Mouse (Mus musculus) hindbrain, embryonic 11.5 days (tissue): ENCODE measurements around the gene Trio. TPM values are rescaled to one million over a fixed set of nuclear protein-coding genes. Genes with fewer than 3 reads are reported as not detected.

Experiments
- ATAC-seq: fragments of 200-750 bp; cut with Nextera tagmentation; 2 replicates; pipeline ENCODE4 v1.8.0; 2017; ENCODE audit warnings: mild to moderate bottlenecking, moderate TSS enrichment, moderate library complexity; ENCODE audit not compliant: low FRiP score
- DNase-seq: peaks from one replicate; pipeline ENCODE4 v3.0.0-alpha.2; 2015; ENCODE audit warnings: low spot score
- H3K27ac ChIP-seq: fragments of 300-500 bp; sonication (generic); 2 replicates; pipeline ENCODE4 v1.5.1; 2014; ENCODE audit warnings: mild to moderate bottlenecking, low read depth, low read length
- H3K27me3 ChIP-seq: fragments of 300-500 bp; sonication (generic); 2 replicates; pipeline ENCODE4 v1.6.1; 2014; ENCODE audit warnings: mild to moderate bottlenecking, low read length, moderate library complexity, mixed read lengths; ENCODE audit not compliant: control insufficient read depth, insufficient read depth
- H3K36me3 ChIP-seq: fragments of 300-500 bp; sonication (generic); 2 replicates; pipeline ENCODE4 v1.6.1; 2014; ENCODE audit warnings: mild to moderate bottlenecking, low read length, moderate library complexity, mixed read lengths; ENCODE audit not compliant: control insufficient read depth, insufficient read depth
- H3K4me1 ChIP-seq: fragments of 300-500 bp; sonication (generic); replicated peaks from 2 replicates; pipeline ENCODE4 v1.6.1; 2014; ENCODE audit warnings: low read length, mixed read lengths; ENCODE audit not compliant: control insufficient read depth, insufficient read depth
- H3K4me2 ChIP-seq: fragments of 300-500 bp; sonication (generic); replicated peaks from 2 replicates; pipeline ENCODE4 v1.6.1; 2014; ENCODE audit warnings: mild to moderate bottlenecking, low read depth, low read length
- H3K4me3 ChIP-seq: fragments of 300-500 bp; sonication (generic); 2 replicates; pipeline ENCODE4 v1.5.1; 2014; ENCODE audit warnings: low read depth, low read length
- H3K9ac ChIP-seq: fragments of 300-500 bp; sonication (generic); 2 replicates; pipeline ENCODE4 v1.6.1; 2014; ENCODE audit warnings: low read depth, low read length
- H3K9me3 ChIP-seq: fragments of 300-500 bp; sonication (generic); 2 replicates; pipeline ENCODE4 v1.6.1; 2016; ENCODE audit warnings: low read length; ENCODE audit not compliant: control insufficient read depth
- WGBS: fragments of 180-500 bp; shearing (Covaris S2); extraction: QIAGEN DNeasy Blood & Tissue Kit; methylation state at CpG from one replicate; pipeline ENCODE4 v1.1.7; 2014; 5-methylcytosine and 5-hydroxymethylcytosine counted together
- polyA plus RNA-seq: library from polyadenylated mRNA; unstranded; fragments of >200 nt; fragmentation: Nextera tagmentation; extraction: Ambion mirVana; gene quantifications from 2 replicates; pipeline ENCODE4 v1.2.1, GENCODE M21; 2014

The Trio gene
- polyA plus RNA-seq, 1 experiment from 2014 or later = 49.8 TPM

DNA sequence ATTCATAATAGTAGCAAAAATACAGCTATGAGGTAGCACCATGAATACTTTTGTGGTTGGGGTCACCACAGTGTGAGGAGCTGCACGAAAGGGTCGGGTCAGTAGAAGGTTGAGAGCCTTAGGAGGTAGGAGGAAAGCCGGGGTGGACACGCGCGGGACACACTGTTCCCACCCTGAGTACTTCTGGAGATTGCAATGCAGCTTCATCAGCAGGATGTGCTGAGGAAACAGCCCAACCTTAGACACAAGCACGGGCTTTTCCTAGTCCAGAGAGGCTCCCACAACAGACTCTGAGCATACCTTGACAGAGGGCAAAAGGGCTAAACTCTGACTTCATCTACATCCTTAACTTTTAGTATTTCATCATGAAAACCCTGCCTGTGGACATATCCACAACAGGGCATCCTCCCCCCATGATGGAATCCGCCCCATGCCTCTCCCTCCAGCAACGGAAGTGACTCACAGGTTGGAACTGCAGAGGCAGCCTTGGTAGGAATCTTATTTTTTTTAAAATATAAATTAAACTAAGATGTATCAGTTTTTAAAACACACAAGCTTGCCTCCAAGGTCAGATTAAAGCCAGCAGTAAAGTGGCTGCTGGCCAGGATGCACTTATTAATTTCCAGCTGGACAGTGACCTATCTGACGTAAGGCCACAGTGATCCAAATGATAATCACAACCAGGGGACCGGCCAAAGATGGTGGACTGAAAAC lies 203.8 kb downstream of the Trio start:
- DNase-seq (no peak), ATAC-seq (no peak)
- H3K27me3 ChIP-seq = no peaks in the 10 kb centered on the region
- H3K4me2 ChIP-seq = no peak overlapping the region
- no peak overlapping the region for H3K4me3 ChIP-seq
- peaks cover 6% of the 10 kb centered on the region for H3K36me3 ChIP-seq
- no peaks in the 10 kb centered on the region for H3K4me1 ChIP-seq
- 97% methylated on average over 11 of the region's 11 CpGs for WGBS
- H3K9me3 ChIP-seq = no peaks in the 10 kb centered on the region
- no peak overlapping the region for H3K27ac ChIP-seq
- no peak overlapping the region for H3K9ac ChIP-seq

- no peak overlapping the region for H3K4me2 ChIP-seq
- peaks cover 15% of the 10 kb centered on the region for H3K36me3 ChIP-seq
- H3K4me1 ChIP-seq = no peaks in the 10 kb centered on the region
- H3K9ac ChIP-seq = no peak overlapping the region
- no peaks in the 10 kb centered on the region for H3K9me3 ChIP-seq
- no peak overlapping the region for H3K27ac ChIP-seq
- DNase-seq (no peak), ATAC-seq (no peak)
- no peak overlapping the region for H3K4me3 ChIP-seq
- H3K27me3 ChIP-seq = no peaks in the 10 kb centered on the region
- WGBS = 84% methylated on average over 10 of the region's 10 CpGs
Observed at GRCm38 (mm10) chr15:27817096-27817495, 208.6 kb downstream of the Trio start.

DNA sequence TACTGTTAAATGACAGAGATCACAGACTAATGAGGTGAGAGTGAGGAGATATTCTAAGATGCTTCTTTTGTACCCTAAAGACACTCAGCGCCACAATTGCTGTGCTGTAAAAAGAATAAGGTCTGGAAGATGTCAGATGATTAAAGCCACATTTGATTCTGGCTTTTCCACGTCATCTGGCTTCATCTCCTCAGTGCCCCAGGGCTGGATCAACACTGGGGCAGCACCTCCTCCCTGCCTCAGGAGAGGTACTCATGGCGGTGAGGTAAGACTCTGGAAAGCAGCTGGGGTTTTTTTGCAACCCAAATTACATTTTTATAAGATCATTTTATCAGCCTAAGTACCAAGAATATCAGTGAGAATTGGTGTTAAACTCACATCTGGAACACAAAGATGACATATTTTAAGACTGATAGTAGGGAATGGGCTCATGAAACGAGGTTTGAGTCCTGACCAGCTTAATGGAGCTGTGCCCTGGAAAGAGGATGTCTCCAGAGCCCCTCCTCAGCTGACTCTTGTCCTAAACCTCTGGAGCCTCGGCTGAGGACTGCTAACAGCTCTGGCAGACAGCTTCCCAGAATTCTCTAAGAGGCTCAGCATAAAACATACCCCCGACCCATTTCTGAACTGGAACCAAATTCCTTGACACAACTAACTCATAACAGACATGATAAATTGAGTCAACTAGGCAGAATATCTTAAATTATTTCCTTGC lies 210.8 kb downstream of the Trio start:
- 75% methylated on average over 6 of the region's 6 CpGs for WGBS
- no peak for DNase-seq
- peaks cover 15% of the 10 kb centered on the region for H3K36me3 ChIP-seq

DNA sequence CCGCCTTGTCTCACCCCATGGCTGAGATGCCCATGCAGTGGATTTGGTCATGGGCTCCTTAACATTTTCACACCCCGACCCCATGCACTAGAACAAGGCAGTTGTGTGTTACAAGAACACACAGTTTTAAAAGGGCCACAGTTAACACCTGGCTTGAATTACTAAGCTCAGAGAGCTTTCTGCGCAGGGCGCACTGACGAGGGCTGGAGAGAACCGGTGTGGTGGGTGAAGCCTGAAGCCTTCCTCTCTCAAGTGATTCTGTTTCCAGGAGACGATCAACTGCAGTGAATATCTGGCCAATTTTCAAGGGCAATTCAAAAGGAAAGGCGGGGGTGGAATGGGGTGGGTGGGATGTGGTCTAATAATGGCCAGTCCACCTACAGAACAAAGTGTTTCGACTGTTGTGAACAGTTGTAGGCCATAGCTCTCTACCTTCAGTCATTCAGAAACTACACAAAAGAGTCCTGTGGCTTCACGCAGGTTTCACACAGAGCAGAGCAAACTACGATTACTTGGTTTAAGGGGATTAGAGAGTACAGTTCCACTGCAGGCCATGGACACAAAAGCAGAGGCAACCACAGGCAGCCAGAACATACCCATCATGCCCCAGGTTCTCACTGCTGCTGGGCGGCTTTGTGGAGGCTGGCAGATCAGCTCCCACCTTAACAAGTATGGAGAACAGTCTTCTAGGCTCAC lies 214.7 kb downstream of the Trio start:
- no peak overlapping the region for H3K27ac ChIP-seq
- H3K4me3 ChIP-seq = no peak overlapping the region
- no peaks in the 10 kb centered on the region for H3K4me1 ChIP-seq
- no peak for DNase-seq
- no peak overlapping the region for H3K9ac ChIP-seq
- ATAC-seq = peak; percentile 25; the same call in 1 of the 2 replicates
- H3K36me3 ChIP-seq = peaks cover 6% of the 10 kb centered on the region; the same call in 1 of the 2 replicates
- no peak overlapping the region for H3K4me2 ChIP-seq
- H3K9me3 ChIP-seq = no peaks in the 10 kb centered on the region
- WGBS = 62% methylated on average over 12 of the region's 12 CpGs
- H3K27me3 ChIP-seq = no peaks in the 10 kb centered on the region

More for the DNA sequence above, 210.8 kb downstream of the Trio start:
- Histone ChIP-seq H3K4me3 (no peak overlapping the region), H3K27ac (no peak overlapping the region), H3K27me3 (no peaks in the 10 kb centered on the region), H3K4me2 (no peak overlapping the region), H3K4me1 (no peaks in the 10 kb centered on the region), H3K9me3 (no peaks in the 10 kb centered on the region), H3K9ac (no peak overlapping the region)
- no peak for ATAC-seq

- DNase-seq (no peak), ATAC-seq (no peak)
- 69% methylated on average over 7 of the region's 7 CpGs for WGBS
- Histone ChIP-seq H3K36me3 (peaks cover 8% of the 10 kb centered on the region), H3K27me3 (no peaks in the 10 kb centered on the region), H3K27ac (no peak overlapping the region), H3K4me1 (no peaks in the 10 kb centered on the region), H3K9me3 (no peaks in the 10 kb centered on the region), H3K9ac (no peak overlapping the region), H3K4me2 (no peak overlapping the region), H3K4me3 (no peak overlapping the region)
Observed at GRCm38 (mm10) chr15:27810262-27810661, 215.4 kb downstream of the Trio start.

- Histone ChIP-seq H3K36me3 (peaks cover 13% of the 10 kb centered on the region), H3K4me1 (no peaks in the 10 kb centered on the region), H3K9ac (no peak overlapping the region), H3K27ac (no peak overlapping the region), H3K27me3 (no peaks in the 10 kb centered on the region), H3K4me3 (no peak overlapping the region), H3K9me3 (no peaks in the 10 kb centered on the region), H3K4me2 (no peak overlapping the region)
- ATAC-seq = no peak
- no peak for DNase-seq
- WGBS = 71% methylated on average over 5 of the region's 5 CpGs
Observed at GRCm38 (mm10) chr15:27808596-27809276, 216.9 kb downstream of the Trio start.

- 79% methylated on average over 10 of the region's 10 CpGs for WGBS
- H3K27me3 ChIP-seq = no peaks in the 10 kb centered on the region
- ATAC-seq = no peak
- no peak overlapping the region for H3K27ac ChIP-seq
- DNase-seq = no peak
- no peaks in the 10 kb centered on the region for H3K4me1 ChIP-seq
- H3K4me3 ChIP-seq = no peak overlapping the region
- H3K9me3 ChIP-seq = no peaks in the 10 kb centered on the region
- H3K36me3 ChIP-seq = peaks cover 9% of the 10 kb centered on the region
- no peak overlapping the region for H3K9ac ChIP-seq
- no peak overlapping the region for H3K4me2 ChIP-seq
Observed at GRCm38 (mm10) chr15:27806219-27806618, 219.4 kb downstream of the Trio start.

DNA sequence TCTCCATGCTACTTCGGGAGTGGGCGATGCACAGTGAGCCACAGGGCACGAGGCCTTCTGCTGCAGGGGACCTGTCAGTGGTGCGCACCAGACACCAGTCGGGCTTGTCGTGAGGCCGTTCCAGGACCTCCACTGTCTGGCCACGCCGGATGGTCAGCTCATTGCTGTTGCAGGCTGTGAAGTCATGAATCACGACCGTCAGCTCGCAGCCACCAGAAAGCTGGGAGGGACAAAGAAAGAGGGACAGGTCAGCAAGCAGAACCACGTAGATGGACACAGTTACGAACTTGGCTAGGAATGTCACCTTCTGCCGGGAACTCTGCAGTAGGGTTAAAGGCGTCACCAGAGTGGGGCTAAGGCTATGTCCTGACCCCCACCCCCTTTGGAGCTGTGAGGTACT lies 220.0 kb downstream of the Trio start:
- ATAC-seq = no peak
- no peak overlapping the region for H3K9ac ChIP-seq
- DNase-seq = no peak
- H3K27ac ChIP-seq = no peak overlapping the region
- no peaks in the 10 kb centered on the region for H3K27me3 ChIP-seq
- no peaks in the 10 kb centered on the region for H3K9me3 ChIP-seq
- H3K36me3 ChIP-seq = peaks cover 9% of the 10 kb centered on the region
- no peak overlapping the region for H3K4me3 ChIP-seq
- H3K4me1 ChIP-seq = no peaks in the 10 kb centered on the region
- H3K4me2 ChIP-seq = no peak overlapping the region
- WGBS = 85% methylated on average over 16 of the region's 16 CpGs
